Mouse (Mus musculus): ENCODE measurements at regions not wholly inside any gene's neighbourhood (a gene's known extent, or its start where the extent isn't known, plus 50 kb on each side); places are given as distances from the start of the nearest gene placed in this dataset.
A peak's percentile ranks its signal among the peaks of the same experiment; 100 is the strongest.

DNA sequence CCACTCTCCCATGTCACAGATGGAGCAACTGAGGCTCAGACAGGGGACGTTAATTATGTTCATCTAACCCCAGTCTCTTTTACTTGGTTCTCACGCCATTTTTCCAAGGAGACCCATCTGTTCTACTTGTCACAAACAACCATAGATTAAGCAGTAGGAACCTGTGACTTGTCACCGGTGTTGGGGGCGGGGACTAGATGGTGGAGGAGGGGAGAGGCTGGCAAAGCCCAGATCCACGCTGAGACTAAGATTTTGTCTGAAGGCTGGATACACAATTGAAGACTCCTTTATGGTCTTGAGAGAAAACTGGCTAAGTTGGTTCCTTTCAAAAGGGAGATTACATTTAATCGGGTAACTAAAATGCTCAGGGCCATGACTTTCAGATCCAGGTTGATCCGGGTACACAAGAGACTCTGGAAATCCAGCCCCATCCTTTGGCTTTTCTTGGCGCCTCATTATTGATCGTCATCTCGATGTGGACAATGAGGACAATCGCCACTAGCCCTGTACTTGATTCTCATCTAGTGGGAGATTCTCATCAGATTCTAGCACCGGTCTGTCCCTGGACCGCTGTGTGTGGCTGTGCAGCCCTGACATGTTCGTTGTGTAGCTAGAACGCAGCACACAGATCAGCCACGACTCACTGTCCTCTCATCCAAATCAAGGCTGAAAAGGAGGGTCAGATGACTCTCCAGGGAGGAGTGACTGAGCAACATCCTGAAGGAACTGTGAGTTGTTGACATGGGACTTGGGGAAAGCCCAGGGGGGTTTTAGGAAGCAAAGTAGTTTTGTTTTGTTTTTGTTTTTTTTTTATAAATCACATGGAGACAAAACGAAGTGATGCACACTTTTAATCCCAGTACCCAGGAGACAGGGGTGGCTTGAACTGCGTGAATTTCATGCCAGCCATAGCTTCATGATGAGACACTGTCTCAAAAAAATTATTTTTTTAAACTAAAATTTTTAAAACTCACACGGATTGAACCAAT, 83.1 kb upstream of the Med13l start:
- no peaks in the 10 kb centered on the region; the same call in 1 of the 2 replicates for H3K79me2 ChIP-seq (ENCODE audit: control insufficient read depth, insufficient read depth, low read length, poor library complexity)
- peak overlapping the region in 1 of 2 experiments; percentile 38; a peak in 1 of 4 replicates for H3K4me3 ChIP-seq (ENCODE audit: control insufficient read depth in 1 of 2, insufficient read depth in 1 of 2, low read depth in 2 of 2, low read length in 2 of 2)
- no peak for DNase-seq (ENCODE audit: low read depth, low spot score)
- H3K9ac ChIP-seq (ENCODE audit: control insufficient read depth, low read depth, low read length, poor library complexity, severe bottlenecking) = peak overlapping the region; percentile 65
- peaks cover 16 to 48% of the 10 kb centered on the region in 2 experiments for H3K4me1 ChIP-seq (ENCODE audit: control insufficient read depth in 1 of 2, insufficient read depth in 2 of 2, low read length in 2 of 2)
- H3K9me3 ChIP-seq (replicated peaks; ENCODE audit: insufficient read depth, low read length) = no peaks in the 10 kb centered on the region
- no peaks in the 10 kb centered on the region for H3K27me3 ChIP-seq (ENCODE audit: control insufficient read depth in 1 of 2, insufficient read depth in 2 of 2, low read length in 2 of 2)
- H3K36me3 ChIP-seq (ENCODE audit: control insufficient read depth in 1 of 2, insufficient read depth in 2 of 2, low read length in 2 of 2) = peaks cover 0 to 43% of the 10 kb centered on the region in 2 experiments; a peak in 2 of 4 replicates
- H3K27ac ChIP-seq (ENCODE audit: control insufficient read depth, low read depth, low read length) = peak overlapping the region; percentile 78
- no peak for TF ChIP-seq JUND (IDR thresholded peaks at IDR 0.05; ENCODE audit: low read depth, low read length)
- no peak for TF ChIP-seq HCFC1 (IDR thresholded peaks at IDR 0.05; ENCODE audit: low read depth, low read length)
- TF ChIP-seq TCF12 (IDR thresholded peaks at IDR 0.05; ENCODE audit: low read depth, low read length) = no peak
- TF ChIP-seq MEF2A (IDR thresholded peaks at IDR 0.05; ENCODE audit: extremely low read depth, insufficient replicate concordance, low read depth, low read length, poor library complexity, severe bottlenecking) = no peak

DNA sequence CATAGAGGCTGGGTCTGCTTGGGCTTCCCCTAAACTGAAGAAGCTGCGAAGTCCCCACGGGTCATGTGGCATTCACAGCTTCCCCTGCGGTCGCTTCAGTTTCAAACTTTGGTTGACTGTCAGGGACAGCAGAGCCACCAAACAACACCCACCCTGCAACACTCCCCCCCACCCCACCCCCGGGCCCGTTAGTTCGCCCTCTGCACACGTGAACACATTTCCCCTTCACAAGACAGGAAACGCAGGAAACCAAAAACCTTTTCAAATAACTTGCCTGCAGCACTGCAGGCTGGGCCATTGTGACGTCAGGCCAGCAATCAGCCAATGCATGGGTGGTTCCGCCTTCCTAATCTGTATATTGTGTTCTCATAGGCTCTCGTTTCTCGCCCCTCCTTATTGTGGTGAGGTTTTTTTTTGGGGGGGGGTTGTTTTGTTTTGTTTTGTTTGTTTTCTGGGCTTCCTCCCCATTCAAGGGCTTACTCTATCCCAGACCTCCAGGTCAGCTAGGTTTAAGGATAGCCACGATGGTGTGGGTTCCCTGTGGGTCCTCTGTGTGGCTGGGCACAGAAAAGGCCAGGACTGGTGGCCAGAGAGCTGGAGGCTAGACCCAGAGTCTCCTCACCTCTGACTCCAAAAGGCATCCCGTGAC, 82.2 kb upstream of the Med13l start:
- peaks cover 0 to 45% of the 10 kb centered on the region in 2 experiments; a peak in 2 of 4 replicates for H3K36me3 ChIP-seq (ENCODE audit: control insufficient read depth in 1 of 2, insufficient read depth in 2 of 2, low read length in 2 of 2)
- no peaks in the 10 kb centered on the region for H3K27me3 ChIP-seq (ENCODE audit: control insufficient read depth in 1 of 2, insufficient read depth in 2 of 2, low read length in 2 of 2)
- H3K79me2 ChIP-seq (ENCODE audit: control insufficient read depth, insufficient read depth, low read length, poor library complexity) = no peaks in the 10 kb centered on the region; the same call in 1 of the 2 replicates
- peak overlapping the region; percentile 83 for H3K27ac ChIP-seq (ENCODE audit: control insufficient read depth, low read depth, low read length)
- DNase-seq (ENCODE audit: low read depth, low spot score) = peak; percentile 95
- peak overlapping the region; percentile 39 to 55 for H3K4me3 ChIP-seq (ENCODE audit: control insufficient read depth in 1 of 2, insufficient read depth in 1 of 2, low read depth in 2 of 2, low read length in 2 of 2)
- no peaks in the 10 kb centered on the region for H3K9me3 ChIP-seq (replicated peaks; ENCODE audit: insufficient read depth, low read length)
- H3K4me1 ChIP-seq (ENCODE audit: control insufficient read depth in 1 of 2, insufficient read depth in 2 of 2, low read length in 2 of 2) = peaks cover 18 to 55% of the 10 kb centered on the region in 2 experiments
- H3K9ac ChIP-seq (ENCODE audit: control insufficient read depth, low read depth, low read length, poor library complexity, severe bottlenecking) = peak overlapping the region; percentile 65
- TF ChIP-seq KAT2A (conservative IDR thresholded peaks at IDR 0.05; ENCODE audit: low read depth, low read length) (no peak; the same call in 1 of the 2 replicates), CHD1 (IDR thresholded peaks at IDR 0.05; ENCODE audit: low read depth, low read length) (0 out of 2 replicates have a peak, but pooled peaks have one; percentile 54), MXI1 (IDR thresholded peaks at IDR 0.05; ENCODE audit: low read depth, low read length) (peak; percentile 78), UBTF (IDR thresholded peaks at IDR 0.05; ENCODE audit: borderline replicate concordance, insufficient read depth, low read depth, low read length) (no peak), HCFC1 (IDR thresholded peaks at IDR 0.05; ENCODE audit: low read depth, low read length) (peak; percentile 65), ETS1 (IDR thresholded peaks at IDR 0.05; ENCODE audit: low read depth, low read length) (peak; percentile 59), ELF1 (IDR thresholded peaks at IDR 0.05; ENCODE audit: low read depth, low read length) (peak; percentile 73), POLR2AphosphoS5 (IDR thresholded peaks at IDR 0.05; ENCODE audit: borderline replicate concordance, low read depth, low read length) (no peak), MEF2A (IDR thresholded peaks at IDR 0.05; ENCODE audit: extremely low read depth, insufficient replicate concordance, low read depth, low read length, poor library complexity, severe bottlenecking) (no peak), CTCF (IDR thresholded peaks at IDR 0.05 in 2 of 3, conservative IDR thresholded peaks at IDR 0.05 in 1 of 3; ENCODE audit: control insufficient read depth in 1 of 3, insufficient read depth in 1 of 3, low read depth in 2 of 3, low read length in 3 of 3, poor library complexity in 1 of 3, severe bottlenecking in 1 of 3) (no peak), E2F4 (IDR thresholded peaks at IDR 0.05; ENCODE audit: borderline replicate concordance, low read depth, low read length) (no peak), MAZ (IDR thresholded peaks at IDR 0.05; ENCODE audit: low read depth, low read length) (peak; percentile 71; the same call in 1 of the 2 replicates), BHLHE40 (IDR thresholded peaks at IDR 0.05; ENCODE audit: borderline replicate concordance, low read depth, low read length) (peak; percentile 76; the same call in 1 of the 2 replicates), SIN3A (IDR thresholded peaks at IDR 0.05; ENCODE audit: low read length) (peak; percentile 77), TBP (IDR thresholded peaks at IDR 0.05; ENCODE audit: low read depth, low read length) (peak; percentile 69; the same call in 1 of the 2 replicates), SMC3 (IDR thresholded peaks at IDR 0.05; ENCODE audit: low read depth, low read length) (no peak), ZNF384 (IDR thresholded peaks at IDR 0.05; ENCODE audit: low read depth, low read length) (peak; percentile 82), GABPA (IDR thresholded peaks at IDR 0.05; ENCODE audit: low read depth, low read length) (no peak), JUND (IDR thresholded peaks at IDR 0.05; ENCODE audit: low read depth, low read length) (no peak), NELFE (IDR thresholded peaks at IDR 0.05; ENCODE audit: low read depth, low read length) (peak; percentile 53), CHD2 (IDR thresholded peaks at IDR 0.05; ENCODE audit: low read length) (peak; percentile 31; the same call in 1 of the 2 replicates), POLR2AphosphoS2 (IDR thresholded peaks at IDR 0.05; ENCODE audit: low read length) (peak; percentile 51; the same call in 1 of the 2 replicates), USF1 (IDR thresholded peaks at IDR 0.05; ENCODE audit: low read depth, low read length) (peak; percentile 83), EP300 (IDR thresholded peaks at IDR 0.05; ENCODE audit: low read depth in 1 of 2, low read length in 2 of 2) (peak in 1 of 2 experiments; percentile 31; a peak in 1 of 4 replicates), RCOR1 (IDR thresholded peaks at IDR 0.05; ENCODE audit: low read depth, low read length) (peak; percentile 11; the same call in 1 of the 2 replicates)
